ENCODE assay signal across 8 mouse cellular contexts in genomic region chr1:78537494-78538010, GRCm38 (mm10). TPM values are rescaled to one million over a fixed set of nuclear protein-coding genes. Genes with fewer than 3 reads are reported as not detected.
A peak's percentile ranks its signal among the peaks of the same experiment; 100 is the strongest.
DNase-seq lines count a peak whose midpoint lies in the region; ATAC-seq lines count a peak whose summit lies in the region.

No protein-coding gene starts in this region.

- peaks cover 24% of the 10 kb centered on the region; the same call in 1 of the 2 replicates for H3K4me1 ChIP-seq in embryonic facial prominence, embryonic 13.5 days
- H3K4me1 ChIP-seq in limb, embryonic 13.5 days = peaks cover 24% of the 10 kb centered on the region
- H3K4me1 ChIP-seq in midbrain, embryonic 14.5 days (ENCODE audit: control insufficient read depth, insufficient read depth, low read length) = no peaks in the 10 kb centered on the region; the same call in 1 of the 2 replicates

- H3K27ac ChIP-seq in embryonic facial prominence, embryonic 13.5 days = no peak overlapping the region
- H3K27ac ChIP-seq in limb, embryonic 13.5 days = no peak overlapping the region
- H3K27ac ChIP-seq in midbrain, embryonic 14.5 days (replicated peaks; ENCODE audit: low read depth, low read length) = peak overlapping the region; percentile 60

- 22% methylated on average over 16 of the region's 16 CpGs for WGBS in embryonic facial prominence, embryonic 13.5 days
- 32% methylated on average over 16 of the region's 16 CpGs for WGBS in limb, embryonic 13.5 days
- 9% methylated on average over 16 of the region's 16 CpGs for WGBS in midbrain, embryonic 14.5 days

- DNase-seq in 3T3-L1 (ENCODE audit: low read depth, low spot score) = peak; percentile 91
- peak; percentile 35 for DNase-seq in adrenal gland, postnatal 25 days
- DNase-seq in heart, adult 9 months (ENCODE audit: low spot score in 2 of 2) = peak; percentile 60 to 75
- DNase-seq in kidney, adult 9 months = peak; percentile 27
- peak; percentile 77 for DNase-seq in midbrain, embryonic 14.5 days
- peak; percentile 21 to 51 for DNase-seq in spleen, postnatal 14 days (ENCODE audit: low spot score in 2 of 2)

- H3K27me3 ChIP-seq in embryonic facial prominence, embryonic 13.5 days = no peaks in the 10 kb centered on the region
- no peaks in the 10 kb centered on the region for H3K27me3 ChIP-seq in limb, embryonic 13.5 days
- H3K27me3 ChIP-seq in midbrain, embryonic 14.5 days (ENCODE audit: control insufficient read depth, insufficient read depth, low read length) = no peaks in the 10 kb centered on the region

- peak; percentile 67 for ATAC-seq in embryonic facial prominence, embryonic 13.5 days (ENCODE audit: insufficient number of reproducible peaks, insufficient read depth, low FRiP score, low TSS enrichment, low read depth)
- peak; percentile 72 for ATAC-seq in limb, embryonic 13.5 days (ENCODE audit: low FRiP score, low read depth)
- ATAC-seq in midbrain, embryonic 14.5 days (ENCODE audit: low FRiP score, low TSS enrichment) = peak; percentile 85

- peak overlapping the region; percentile 60 for H3K9ac ChIP-seq in embryonic facial prominence, embryonic 13.5 days
- 0 out of 2 replicates have a peak overlapping the region, but pooled peaks have one; percentile 48 for H3K9ac ChIP-seq in limb, embryonic 13.5 days
- H3K9ac ChIP-seq in midbrain, embryonic 14.5 days (replicated peaks; ENCODE audit: low read length) = peak overlapping the region; percentile 39; the same call in 1 of the 2 replicates

- H3K9me3 ChIP-seq in embryonic facial prominence, embryonic 13.5 days = no peaks in the 10 kb centered on the region
- no peaks in the 10 kb centered on the region for H3K9me3 ChIP-seq in limb, embryonic 13.5 days
- no peaks in the 10 kb centered on the region for H3K9me3 ChIP-seq in midbrain, embryonic 14.5 days (ENCODE audit: control insufficient read depth, low read length)

- H3K4me3 ChIP-seq in embryonic facial prominence, embryonic 13.5 days = peak overlapping the region; percentile 41
- H3K4me3 ChIP-seq in limb, embryonic 13.5 days = peak overlapping the region; percentile 27
- peak overlapping the region; percentile 27 for H3K4me3 ChIP-seq in midbrain, embryonic 14.5 days (replicated peaks; ENCODE audit: low read depth, low read length)

- H3K4me2 ChIP-seq in embryonic facial prominence, embryonic 13.5 days = peak overlapping the region; percentile 68
- peak overlapping the region; percentile 60 for H3K4me2 ChIP-seq in limb, embryonic 13.5 days (replicated peaks)
- H3K4me2 ChIP-seq in midbrain, embryonic 14.5 days (ENCODE audit: low read length) = peak overlapping the region; percentile 59

- no peaks in the 10 kb centered on the region for H3K36me3 ChIP-seq in embryonic facial prominence, embryonic 13.5 days
- H3K36me3 ChIP-seq in limb, embryonic 13.5 days = no peaks in the 10 kb centered on the region
- no peaks in the 10 kb centered on the region for H3K36me3 ChIP-seq in midbrain, embryonic 14.5 days (ENCODE audit: control insufficient read depth, insufficient read depth, low read length)

RNA-seq across cellular contexts. Expression of gene BC035947, which starts 25.6 kb away (rescaled TPM):
- 0.09 TPM in 1 of 2 replicates, not detected in the other for total RNA-seq in adrenal gland, postnatal 25 days (2021)
- polyA plus RNA-seq in embryonic facial prominence, embryonic 13.5 days (2015; fragmentation: Nextera tagmentation; extraction: Ambion mirVana) = 0.84 and 1.3 TPM in 2 replicates
- 0.38 and 0.47 TPM in 2 replicates for polyA plus RNA-seq in limb, embryonic 13.5 days (2015; fragmentation: Nextera tagmentation; extraction: Ambion mirVana)
- 0.81 and 1.2 TPM in 2 replicates for polyA plus RNA-seq in midbrain, embryonic 14.5 days (2014; fragmentation: Nextera tagmentation; extraction: Ambion mirVana)

RNA-seq across cellular contexts. Expression of gene Mogat1, which starts 26.8 kb away (rescaled TPM):
- 1.2 and 2.3 TPM in 2 replicates for total RNA-seq in adrenal gland, postnatal 25 days (2021)
- 0.44 and 0.65 TPM in 2 replicates for polyA plus RNA-seq in embryonic facial prominence, embryonic 13.5 days (2015; fragmentation: Nextera tagmentation; extraction: Ambion mirVana)
- polyA plus RNA-seq in limb, embryonic 13.5 days (2015; fragmentation: Nextera tagmentation; extraction: Ambion mirVana) = 0.72 TPM in 1 of 2 replicates, not detected in the other
- polyA plus RNA-seq in midbrain, embryonic 14.5 days (2014; fragmentation: Nextera tagmentation; extraction: Ambion mirVana) = 0.72 TPM in 1 of 2 replicates, not detected in the other

RNA-seq across cellular contexts. Expression of gene Farsb, which starts 48.9 kb away (rescaled TPM):
- total RNA-seq in adrenal gland, postnatal 25 days (2021) = 64.8 and 64.9 TPM in 2 replicates
- polyA plus RNA-seq in embryonic facial prominence, embryonic 13.5 days (2015; fragmentation: Nextera tagmentation; extraction: Ambion mirVana) = 140 and 142 TPM in 2 replicates
- polyA plus RNA-seq in limb, embryonic 13.5 days (2015; fragmentation: Nextera tagmentation; extraction: Ambion mirVana) = 137 and 138 TPM in 2 replicates
- polyA plus RNA-seq in midbrain, embryonic 14.5 days (2014; fragmentation: Nextera tagmentation; extraction: Ambion mirVana) = 158 and 168 TPM in 2 replicates

Comparison
In these comparisons a context has a peak if more than half of its experiments do, and no peak if none do; other contexts are left out.
1. DNase-seq: peak in every context shown above with its lines; median percentile 91 in 3T3-L1; 77 in midbrain, embryonic 14.5 days; 68 in heart, adult 9 months; 36 in spleen, postnatal 14 days; 35 in adrenal gland, postnatal 25 days; 27 in kidney, adult 9 months.